ENCODE assay signal across 8 mouse cellular contexts in genomic region chr9:110624361-110625166, GRCm38 (mm10). TPM values are rescaled to one million over a fixed set of nuclear protein-coding genes. Genes with fewer than 3 reads are reported as not detected.
DNase-seq lines count a peak whose midpoint lies in the region; ATAC-seq and TF ChIP-seq lines count a peak whose summit lies in the region.

Nradd (minus strand) TSS chr9:110624452.

- peak; percentile 81 for DNase-seq in WW6 (ENCODE audit: low read depth, low spot score)
- DNase-seq in cerebellum, postnatal 10 days = peak; percentile 93 to 96
- DNase-seq in frontal cortex, adult 2 months (ENCODE audit: extremely low spot score in 1 of 2, low spot score in 1 of 2) = peak; percentile 77 to 85
- peak; percentile 82 to 83 for DNase-seq in layer of hippocampus, adult 8-10 months (ENCODE audit: low spot score in 2 of 2)
- DNase-seq in lung, adult 2 months = peak; percentile 79
- DNase-seq in ovary, postnatal 10 days (ENCODE audit: low spot score) = peak; percentile 60
- DNase-seq in urinary bladder, postnatal 36 days (ENCODE audit: low spot score in 2 of 2) = peak; percentile 65 to 83

- TF ChIP-seq CTCF in lung, adult 2 months (IDR thresholded peaks at IDR 0.05; ENCODE audit: insufficient read depth, low read length) = no peak

- peak; percentile 54; the same call in 1 of the 2 replicates for TF ChIP-seq POLR2A in lung, adult 2 months (IDR thresholded peaks at IDR 0.05; ENCODE audit: borderline replicate concordance, extremely low read depth, low read depth, low read length)

- 14% methylated on average over 41 of the region's 41 CpGs for WGBS in lung, adult 2 months

- H3K4me1 ChIP-seq in lung, adult 2 months (ENCODE audit: control insufficient read depth, insufficient read depth, low read length) = peaks cover 4% of the 10 kb centered on the region

- peak; percentile 63 to 80 for ATAC-seq in hematopoietic stem cell, adult 5-6 weeks (replicated peaks in 1 of 2; ENCODE audit: insufficient read depth in 1 of 2, low FRiP score in 2 of 2, low TSS enrichment in 1 of 2, low read depth in 1 of 2, poor library complexity in 2 of 2, severe bottlenecking in 2 of 2)

- H3K4me3 ChIP-seq in lung, adult 2 months (replicated peaks; ENCODE audit: extremely low read depth, low read depth, low read length) = peak within 1 kb of the TSS; percentile 59

RNA-seq across cellular contexts. Expression of gene Nradd, which starts in this region (rescaled TPM):
- polyA plus RNA-seq in frontal cortex, adult 2 months (2012; rRNA removed) = 8.5 and 9.4 TPM in 2 replicates
- 4.1 and 6.2 TPM in 2 replicates for total RNA-seq in hematopoietic stem cell, adult 5-6 weeks (2017)
- 1 to 10 TPM; 2.0 to 4.6 (median 3.0) TPM for total RNA-seq in layer of hippocampus, adult 8-10 months (2022)
- 20.0 and 22.9 TPM in 2 replicates for polyA plus RNA-seq in lung, adult 2 months (2012; rRNA removed)

Comparison
In these comparisons a context has a peak if more than half of its experiments do, and no peak if none do; other contexts are left out.
1. Peak in every context shown above with its lines: DNase-seq, ATAC-seq and H3K4me3 ChIP-seq.